Mouse (Mus musculus) CD4-positive, CD25-positive, alpha-beta regulatory T cell (primary cell): Measurements from ENCODE around the gene Rimbp3. TPM values are rescaled to one million over a fixed set of nuclear protein-coding genes. Genes with fewer than 3 reads are reported as not detected.

Experiments used
- polyA plus RNA-seq: library from polyadenylated mRNA; unstranded; fragments of 100-300 nt; shearing (Covaris generic); gene quantifications from one replicate; pipeline ENCODE4 v1.2.1, GENCODE M21; 2017

Rimbp3 gene
- polyA plus RNA-seq, result not detected

GRCm38 (mm10) chr16:17208389-17209361 lies at the start of gene Rimbp3:
Gene Rimbp3, plus strand, starts transcription at chr16:17208603.

GRCm38 (mm10) chr16:17202549-17202948 lies 5.9 kb upstream of the Rimbp3 start, which contains the start of gene Ube2l3:
Gene Ube2l3, minus strand, starts transcription at chr16:17202649.

GRCm38 (mm10) chr16:17232794-17233701 lies 24.6 kb downstream of the Rimbp3 start, which contains the start of gene Hic2:
Gene Hic2, plus strand, starts transcription at chr16:17233572.

Other genes starting within 250 kb of the Rimbp3 start
- gene Mapk1, start 225.2 kb upstream of the Rimbp3 start, polyA plus RNA-seq, result 194 TPM
- 3.6 TPM for gene Ypel1, start 138.9 kb upstream of the Rimbp3 start, polyA plus RNA-seq
- gene Ppil2, start 97.3 kb upstream of the Rimbp3 start, polyA plus RNA-seq, result 247 TPM
- 3.0 TPM for gene 2610318N02Rik, start 83.4 kb upstream of the Rimbp3 start, polyA plus RNA-seq
- 34.7 TPM for gene Sdf2l1, start 76.2 kb upstream of the Rimbp3 start, polyA plus RNA-seq
- 19.4 TPM for gene Ydjc, start 64.0 kb upstream of the Rimbp3 start, polyA plus RNA-seq
- gene Ccdc116, start 61.4 kb upstream of the Rimbp3 start, polyA plus RNA-seq, result 2.0 TPM
- gene Ube2l3, start 6.0 kb upstream of the Rimbp3 start, polyA plus RNA-seq, result 289 TPM
- 2.4 TPM for gene Hic2, start 25.0 kb downstream of the Rimbp3 start, polyA plus RNA-seq
- 145 TPM for gene Tmem191c, start 67.5 kb downstream of the Rimbp3 start, polyA plus RNA-seq
- gene Serpind1, start 122.8 kb downstream of the Rimbp3 start, polyA plus RNA-seq, result 0.29 TPM
- gene Snap29, start 197.4 kb downstream of the Rimbp3 start, polyA plus RNA-seq, result 19.4 TPM
- gene Pi4ka, start 197.7 kb downstream of the Rimbp3 start, polyA plus RNA-seq, result 71.0 TPM
- gene Crkl, start 243.4 kb downstream of the Rimbp3 start, polyA plus RNA-seq, result 65.7 TPM